Mouse (Mus musculus) heart, postnatal 0 days (tissue): ENCODE data around the gene Amer2. TPM values are rescaled to one million over a fixed set of nuclear protein-coding genes. Genes with fewer than 3 reads are reported as not detected.

Source experiments
- ATAC-seq: fragments of 200-750 bp; cut with Nextera tagmentation; 2 replicates; pipeline ENCODE4 v1.8.0; 2017; ENCODE audit warnings: low read depth, moderate number of reproducible peaks, moderate library complexity; ENCODE audit not compliant: insufficient read depth
- DNase-seq: peaks from one replicate; pipeline ENCODE4 v3.0.0-alpha.2; 2016; ENCODE audit warnings: low spot score
- H3K27ac ChIP-seq: fragments of 300-500 bp; sonication (generic); 2 replicates; pipeline ENCODE4 v1.5.1; 2014; ENCODE audit warnings: low read depth, mild to moderate bottlenecking
- H3K27me3 ChIP-seq: fragments of 300-500 bp; sonication (generic); 2 replicates; pipeline ENCODE4 v1.6.1; 2014; ENCODE audit warnings: low read length, mixed read lengths; ENCODE audit not compliant: control insufficient read depth, insufficient read depth
- H3K36me3 ChIP-seq: fragments of 300-500 bp; sonication (generic); replicated peaks from 2 replicates; pipeline ENCODE4 v1.6.1; 2014; ENCODE audit warnings: low read length, mixed read lengths; ENCODE audit not compliant: control insufficient read depth, insufficient read depth
- H3K4me1 ChIP-seq: fragments of 300-500 bp; sonication (generic); 2 replicates; pipeline ENCODE4 v1.6.1; 2014; ENCODE audit warnings: antibody characterized with exemption; ENCODE audit not compliant: control insufficient read depth, insufficient read depth
- H3K4me2 ChIP-seq: fragments of 300-500 bp; sonication (generic); 2 replicates; pipeline ENCODE4 v1.6.1; 2014; ENCODE audit warnings: low read depth, mild to moderate bottlenecking, low read length, moderate library complexity
- H3K4me3 ChIP-seq: fragments of 300-500 bp; sonication (generic); 2 replicates; pipeline ENCODE4 v1.5.1; 2014; ENCODE audit warnings: low read depth, low read length
- H3K9ac ChIP-seq: fragments of 300-500 bp; sonication (generic); replicated peaks from 2 replicates; pipeline ENCODE4 v1.6.1; 2014; ENCODE audit warnings: low read depth, low read length, mixed read lengths
- H3K9me3 ChIP-seq: fragments of 300-500 bp; sonication (generic); replicated peaks from 2 replicates; pipeline ENCODE4 v1.6.1; 2016; ENCODE audit warnings: low read length; ENCODE audit not compliant: control insufficient read depth
- CTCF ChIP-seq: IDR thresholded peaks from 2 replicates; pipeline ENCODE4 v1.5.1; 2016; ENCODE audit warnings: antibody characterized with exemption, control low read depth, low read depth
- EP300 ChIP-seq: IDR thresholded peaks from 2 replicates; pipeline ENCODE4 v1.6.1; 2016; ENCODE audit warnings: antibody characterized with exemption, low read depth
- WGBS: fragments of 180-500 bp; shearing (Covaris S2); extraction: QIAGEN DNeasy Blood & Tissue Kit; methylation state at CpG from one replicate; pipeline ENCODE4 v1.1.7; 2014; 5-methylcytosine and 5-hydroxymethylcytosine counted together
- polyA plus RNA-seq: library from polyadenylated mRNA; unstranded; fragments of >200 nt; fragmentation: Nextera tagmentation; extraction: Ambion mirVana; gene quantifications from 2 replicates; pipeline ENCODE4 v1.2.1, GENCODE M21; 2015
- total RNA-seq: library from RNA; depleted of rRNA; stranded (reverse); fragments of >200 nt; gene quantifications from 2 replicates; pipeline ENCODE4 v1.2.3, GENCODE M21; 2014; ENCODE audit warnings: low replicate concordance

Amer2 gene
- total and polyA plus RNA-seq, 2 experiments from 2014 or later: 0.10 TPM; not detected in 1

- TF ChIP-seq EP300: no peak
- no peak for TF ChIP-seq CTCF
- DNase-seq: no peak
- 58% methylated on average over 4 of the region's 4 CpGs for WGBS
- Histone ChIP-seq H3K27me3 (peaks cover 41% of the 10 kb centered on the region), H3K36me3 (no peaks in the 10 kb centered on the region), H3K27ac (no peak overlapping the region), H3K9ac (no peak overlapping the region), H3K4me1 (peaks cover 5% of the 10 kb centered on the region; the same call in 1 of the 2 replicates), H3K4me2 (no peak overlapping the region), H3K9me3 (no peaks in the 10 kb centered on the region), H3K4me3 (no peak overlapping the region)
- ATAC-seq: no peak
Measured at GRCm38 (mm10) chr14:60381671-60382070, 8.6 kb downstream of the Amer2 start.

GRCm38 (mm10) chr14:60383816-60384215, 10.8 kb downstream of the Amer2 start:
- no peak for ATAC-seq
- H3K36me3 ChIP-seq: no peaks in the 10 kb centered on the region
- no peak overlapping the region for H3K4me3 ChIP-seq
- no peak overlapping the region for H3K4me2 ChIP-seq
- no peak overlapping the region for H3K27ac ChIP-seq
- no peak for DNase-seq
- 69% methylated on average over 7 of the region's 7 CpGs for WGBS
- H3K27me3 ChIP-seq: peaks cover 20% of the 10 kb centered on the region
- H3K9me3 ChIP-seq: no peaks in the 10 kb centered on the region
- no peak overlapping the region for H3K9ac ChIP-seq
- TF ChIP-seq CTCF: no peak
- TF ChIP-seq EP300: no peak
- no peaks in the 10 kb centered on the region for H3K4me1 ChIP-seq

GRCm38 (mm10) chr14:60384269-60384668, 11.2 kb downstream of the Amer2 start:
- DNase-seq: no peak
- H3K4me1 ChIP-seq: no peaks in the 10 kb centered on the region
- no peak for ATAC-seq
- WGBS: 85% methylated on average over 7 of the region's 7 CpGs
- H3K4me2 ChIP-seq: no peak overlapping the region
- H3K9ac ChIP-seq: no peak overlapping the region
- no peak overlapping the region for H3K27ac ChIP-seq
- peaks cover 15% of the 10 kb centered on the region for H3K27me3 ChIP-seq
- no peaks in the 10 kb centered on the region for H3K9me3 ChIP-seq
- no peak for TF ChIP-seq EP300
- TF ChIP-seq CTCF: no peak
- H3K4me3 ChIP-seq: no peak overlapping the region
- no peaks in the 10 kb centered on the region for H3K36me3 ChIP-seq

DNA sequence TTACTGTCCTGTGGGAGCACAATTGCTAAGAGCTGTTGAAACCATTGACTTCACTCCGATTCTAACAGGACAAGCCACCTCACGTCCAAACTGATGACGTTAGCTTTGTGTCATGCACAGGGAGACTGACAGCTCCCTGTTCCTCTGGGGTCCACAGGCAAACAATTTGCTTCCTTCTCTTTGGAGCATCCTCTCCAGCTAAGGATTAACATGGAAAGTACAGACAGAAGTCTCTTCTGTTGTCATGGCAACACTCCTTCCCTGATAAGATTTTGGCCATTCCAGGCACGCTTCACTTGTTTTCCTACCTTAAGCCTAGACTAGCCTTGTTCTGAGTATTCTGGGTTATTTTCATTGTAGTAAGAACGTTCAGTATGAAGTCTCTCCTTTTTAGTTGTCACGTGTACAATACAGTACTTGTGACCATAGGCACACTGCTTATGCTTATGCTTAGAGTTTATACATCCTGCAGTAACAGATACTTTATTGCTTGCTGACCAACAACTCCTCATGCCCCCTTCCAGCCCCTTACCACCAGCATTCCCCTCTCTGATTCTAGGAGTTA, 12.1 kb downstream of the Amer2 start:
- TF ChIP-seq CTCF (no peak), EP300 (no peak)
- Histone ChIP-seq H3K4me2 (no peak overlapping the region), H3K4me3 (no peak overlapping the region)

DNA sequence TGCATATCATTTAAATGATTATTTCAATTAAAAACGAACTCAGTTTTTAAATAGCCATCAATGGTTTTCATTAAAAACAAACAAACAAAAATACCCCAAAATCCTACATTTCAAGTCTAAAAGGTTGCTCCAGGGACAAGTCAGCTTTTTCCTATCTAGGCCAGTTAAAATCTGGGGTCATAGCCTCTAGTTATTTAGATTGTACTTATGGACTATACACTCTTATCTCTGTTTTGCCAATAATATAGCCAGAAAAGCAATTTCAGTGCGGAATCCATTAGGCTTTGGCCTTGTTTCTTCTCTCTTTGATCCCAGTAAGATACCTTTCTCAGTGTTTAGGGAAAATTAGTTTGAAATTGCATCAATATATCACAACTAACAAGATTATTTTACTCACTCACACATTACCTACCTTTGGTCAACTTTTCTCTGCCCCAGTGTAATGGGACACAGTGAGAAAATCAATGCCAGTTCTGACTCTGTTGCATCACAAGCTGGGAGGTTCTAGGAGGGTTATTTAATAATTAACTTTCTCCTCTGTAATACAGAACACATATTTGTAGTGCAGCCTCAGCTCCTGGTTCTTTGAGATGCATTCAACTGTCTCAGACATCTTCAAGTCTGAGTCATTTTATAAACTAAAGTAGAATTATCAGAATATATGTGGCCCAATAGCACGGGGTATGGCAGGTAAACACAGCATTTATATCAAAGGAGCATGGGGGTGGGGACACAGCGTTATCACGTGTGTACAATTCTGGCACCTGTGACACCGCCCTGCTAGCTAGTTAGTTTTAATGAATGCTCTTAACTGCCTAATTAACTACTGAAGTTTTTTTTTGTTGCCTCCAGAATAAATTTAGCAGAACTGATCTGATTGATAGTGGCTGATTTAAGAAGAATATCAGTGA, 13.8 kb downstream of the Amer2 start:
- Histone ChIP-seq H3K9ac (no peak overlapping the region), H3K27ac (no peak overlapping the region), H3K4me1 (no peaks in the 10 kb centered on the region), H3K4me3 (no peak overlapping the region), H3K36me3 (no peaks in the 10 kb centered on the region), H3K9me3 (no peaks in the 10 kb centered on the region), H3K4me2 (no peak overlapping the region), H3K27me3 (no peaks in the 10 kb centered on the region)
- TF ChIP-seq CTCF: no peak
- no peak for DNase-seq
- 81% methylated on average over 6 of the region's 6 CpGs for WGBS
- no peak for ATAC-seq

More for the DNA sequence above, 12.1 kb downstream of the Amer2 start:
- H3K27me3 ChIP-seq: peaks cover 6% of the 10 kb centered on the region
- no peak overlapping the region for H3K9ac ChIP-seq
- H3K9me3 ChIP-seq: no peaks in the 10 kb centered on the region
- DNase-seq (no peak), ATAC-seq (no peak)
- no peaks in the 10 kb centered on the region for H3K4me1 ChIP-seq
- no peaks in the 10 kb centered on the region for H3K36me3 ChIP-seq
- H3K27ac ChIP-seq: no peak overlapping the region
- 46% methylated on average over 6 of the region's 6 CpGs for WGBS
